Mouse (Mus musculus) heart, postnatal 4 days (tissue): Measurements from ENCODE around the gene Spata17. TPM values are rescaled to one million over a fixed set of nuclear protein-coding genes. Genes with fewer than 3 reads are reported as not detected.
A peak's percentile ranks its signal among the peaks of the same experiment; 100 is the strongest.

Source experiments
- DNase-seq: peaks from one replicate; pipeline ENCODE4 v3.0.0; 2021
- total RNA-seq, 2 experiments: library from RNA; stranded (reverse); gene quantifications; 2 replicates each; pipeline ENCODE4 v1.2.3; 2021

Spata17 gene
- total RNA-seq, 2 experiments from 2014 or later: 0.27 to 0.43 TPM

DNA sequence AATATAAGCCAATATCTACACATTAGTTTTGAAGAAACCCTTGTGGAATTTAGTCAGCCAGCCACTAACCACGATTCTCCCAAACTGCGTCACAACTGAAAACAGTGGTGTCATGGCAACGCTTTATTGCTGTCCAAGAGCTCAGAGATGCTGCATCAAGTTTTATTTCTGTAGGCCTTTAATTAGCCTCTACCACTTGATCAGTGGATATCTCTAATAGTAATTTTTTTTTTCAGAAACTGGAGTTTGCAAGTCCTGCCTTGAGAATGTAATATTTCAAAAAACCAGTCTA, 138.3 kb downstream of the Spata17 start:
- no peak for DNase-seq

- no peak for DNase-seq
These were observed 138.8 kb downstream of the Spata17 start for GRCm38 (mm10) chr1:187076198-187077042.

DNA sequence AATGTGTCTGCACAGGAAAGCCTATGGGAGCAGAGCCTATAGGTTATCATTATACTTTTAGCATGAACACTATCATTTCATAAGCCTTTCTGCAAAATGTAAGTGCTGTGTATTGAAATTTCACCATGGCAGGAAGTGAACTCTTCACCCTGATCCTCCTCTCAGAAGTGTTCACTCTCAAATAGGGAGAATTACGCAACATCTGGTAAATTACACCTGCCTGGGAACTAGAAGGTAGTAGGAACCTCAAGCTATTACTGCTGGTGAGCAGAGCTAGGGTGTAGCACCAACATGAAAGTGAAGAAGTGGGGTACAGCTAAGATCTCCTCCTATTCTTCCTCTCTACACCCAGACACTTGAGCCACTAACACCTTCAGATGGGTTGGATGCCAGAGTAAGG, 155.4 kb downstream of the Spata17 start:
- no peak for DNase-seq

GRCm38 (mm10) chr1:187054333-187054732, 160.9 kb downstream of the Spata17 start:
- DNase-seq: no peak

DNA sequence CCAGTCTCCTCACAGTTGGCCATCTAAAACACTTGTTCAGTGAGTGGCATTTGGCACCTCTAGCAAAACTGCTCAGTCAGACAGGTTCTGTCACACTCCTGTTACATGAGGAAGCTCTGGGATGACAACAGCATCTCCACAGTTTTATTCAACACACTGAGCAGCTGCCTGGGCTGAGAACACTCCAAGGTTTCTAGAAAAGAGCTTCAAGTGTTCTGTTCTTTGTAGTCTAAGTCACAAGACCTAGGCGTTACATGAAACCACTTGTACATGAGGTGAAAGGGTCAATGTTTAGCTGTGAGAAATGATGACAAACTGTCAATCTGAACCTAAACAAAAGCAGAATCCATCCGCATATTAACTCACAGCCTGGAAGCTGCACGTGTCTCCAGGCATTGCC, 161.4 kb downstream of the Spata17 start:
- DNase-seq: no peak

DNA sequence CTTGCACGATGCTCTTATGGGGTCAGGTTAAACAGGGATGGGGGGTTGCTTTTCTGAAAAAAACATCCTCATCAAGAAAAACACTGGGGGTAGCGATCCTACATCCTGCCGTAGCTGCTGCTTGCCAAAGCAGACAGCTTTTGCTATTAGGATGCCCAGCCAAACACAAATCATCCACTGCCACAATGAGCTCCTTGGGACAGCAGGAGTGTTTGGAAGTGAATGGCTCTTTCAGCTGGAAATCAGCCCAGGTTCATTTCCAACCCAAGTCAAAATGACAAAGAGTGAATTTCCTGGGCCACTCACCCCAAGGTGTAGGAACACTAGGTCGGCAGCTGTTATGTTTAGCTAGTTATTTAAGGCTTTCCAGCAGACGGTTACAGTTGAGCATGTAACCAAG, 162.7 kb downstream of the Spata17 start:
- DNase-seq: no peak

- no peak for DNase-seq
These were observed 164.0 kb downstream of the Spata17 start for GRCm38 (mm10) chr1:187051296-187051695.

GRCm38 (mm10) chr1:187048681-187049288, 166.5 kb downstream of the Spata17 start:
- DNase-seq: no peak

DNA sequence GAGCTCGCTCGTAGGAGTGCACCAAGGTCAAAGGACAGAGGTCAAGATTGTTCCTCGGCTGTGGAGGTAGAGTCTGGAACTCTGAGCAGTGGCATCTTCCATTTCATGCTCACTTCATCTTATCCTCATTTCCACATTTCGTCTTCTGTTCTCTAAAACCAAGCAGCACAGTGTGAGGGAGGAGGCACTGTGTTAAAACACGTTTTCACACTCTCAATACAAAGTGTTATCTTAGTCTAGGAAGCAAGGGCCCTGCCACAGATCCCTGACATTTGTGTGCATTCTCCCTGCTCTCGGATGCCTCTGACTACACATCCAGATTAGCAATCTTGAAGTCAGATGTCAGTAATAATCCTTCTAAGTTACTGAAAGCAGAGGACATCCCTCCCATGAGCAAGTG, 170.5 kb downstream of the Spata17 start:
- DNase-seq: no peak

GRCm38 (mm10) chr1:187039801-187040200, 175.5 kb downstream of the Spata17 start:
- DNase-seq: no peak

GRCm38 (mm10) chr1:187035785-187036184, 179.5 kb downstream of the Spata17 start:
- DNase-seq: no peak

GRCm38 (mm10) chr1:187031796-187032195, 183.5 kb downstream of the Spata17 start:
- DNase-seq: peak; percentile 41

DNA sequence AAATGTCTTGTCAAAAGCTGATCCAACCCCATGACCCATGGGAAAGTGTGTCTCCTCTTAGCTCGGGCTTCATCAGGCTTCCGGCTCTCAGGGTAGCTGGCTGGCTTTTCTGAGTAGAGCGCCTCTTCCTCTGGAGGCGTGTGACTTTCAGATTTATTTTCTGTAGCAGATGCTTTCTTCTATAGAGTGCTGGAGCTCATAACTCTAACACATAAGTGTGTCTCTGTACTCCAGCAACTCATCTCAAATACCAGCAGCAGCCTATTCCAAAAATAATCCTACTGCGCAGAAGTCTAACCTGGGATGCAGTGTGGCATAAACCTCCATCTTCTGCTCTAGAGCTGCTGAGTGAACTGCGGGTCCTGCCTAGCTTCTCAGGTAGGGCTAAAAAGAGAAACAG, 186.4 kb downstream of the Spata17 start:
- no peak for DNase-seq

GRCm38 (mm10) chr1:187020011-187020410, 195.3 kb downstream of the Spata17 start:
- peak; percentile 10 for DNase-seq

GRCm38 (mm10) chr1:187016116-187016515, 199.1 kb downstream of the Spata17 start:
- no peak for DNase-seq

DNA sequence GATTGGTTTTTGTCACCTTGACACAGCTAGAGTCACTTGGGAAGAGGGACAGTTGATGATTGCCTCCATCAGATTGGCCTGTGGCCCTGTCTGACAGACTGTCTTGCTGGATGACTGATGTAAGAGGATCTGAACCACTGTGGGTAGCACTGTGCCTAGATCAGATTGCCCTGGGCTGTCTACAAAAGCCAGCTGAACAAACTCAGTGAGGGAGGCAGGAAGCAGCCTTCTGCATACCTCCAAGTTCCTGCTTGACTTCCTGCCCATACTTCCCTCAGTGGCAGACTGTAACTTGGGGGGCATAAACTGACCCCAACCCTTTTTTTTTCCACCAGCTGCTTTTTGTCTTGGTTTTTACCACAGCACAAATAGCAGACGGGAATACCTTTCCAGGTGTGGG, 199.6 kb downstream of the Spata17 start:
- DNase-seq: no peak

GRCm38 (mm10) chr1:187014141-187014540, 201.1 kb downstream of the Spata17 start:
- DNase-seq: no peak

- no peak for DNase-seq
These were observed 203.7 kb downstream of the Spata17 start for GRCm38 (mm10) chr1:187011601-187012000.

DNA sequence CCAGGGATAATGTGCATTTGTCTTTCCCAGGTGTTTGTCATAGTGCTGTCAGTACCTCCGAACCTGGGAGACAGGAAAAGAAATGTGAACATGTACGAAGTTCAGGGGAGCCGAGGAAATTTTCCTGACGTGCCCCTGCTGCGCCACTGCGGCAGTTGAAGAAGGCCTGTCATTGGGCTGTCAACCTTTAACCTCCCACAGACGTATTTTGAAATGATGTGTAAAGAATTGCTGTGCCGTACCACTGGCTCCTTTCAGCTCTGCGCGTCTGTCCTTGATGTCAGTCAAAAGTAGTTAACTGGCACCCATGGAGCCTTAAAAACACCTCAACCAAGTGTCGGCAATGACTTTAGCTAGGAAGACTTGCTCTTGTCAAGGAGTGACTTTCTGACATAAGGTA, 205.2 kb downstream of the Spata17 start:
- DNase-seq: no peak

DNA sequence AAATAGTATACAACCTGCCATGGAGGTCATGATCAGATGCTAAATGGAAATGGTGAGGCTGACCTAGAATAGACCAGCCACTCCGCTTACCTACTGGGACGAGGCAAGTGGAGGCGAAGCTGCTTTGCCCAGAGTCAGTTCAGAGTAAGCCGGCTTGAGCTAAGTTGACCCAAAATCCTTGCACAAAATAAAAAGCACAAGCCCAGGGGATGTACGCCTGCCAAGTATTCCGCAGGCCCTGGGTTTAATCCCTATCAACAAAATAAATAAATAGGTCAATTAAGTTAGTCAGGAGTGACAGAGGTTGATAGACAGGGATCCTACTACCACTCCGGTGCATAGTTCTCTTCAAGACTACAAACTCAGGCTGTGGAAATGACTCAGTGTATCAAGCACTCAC, 207.0 kb downstream of the Spata17 start:
- DNase-seq: no peak

DNA sequence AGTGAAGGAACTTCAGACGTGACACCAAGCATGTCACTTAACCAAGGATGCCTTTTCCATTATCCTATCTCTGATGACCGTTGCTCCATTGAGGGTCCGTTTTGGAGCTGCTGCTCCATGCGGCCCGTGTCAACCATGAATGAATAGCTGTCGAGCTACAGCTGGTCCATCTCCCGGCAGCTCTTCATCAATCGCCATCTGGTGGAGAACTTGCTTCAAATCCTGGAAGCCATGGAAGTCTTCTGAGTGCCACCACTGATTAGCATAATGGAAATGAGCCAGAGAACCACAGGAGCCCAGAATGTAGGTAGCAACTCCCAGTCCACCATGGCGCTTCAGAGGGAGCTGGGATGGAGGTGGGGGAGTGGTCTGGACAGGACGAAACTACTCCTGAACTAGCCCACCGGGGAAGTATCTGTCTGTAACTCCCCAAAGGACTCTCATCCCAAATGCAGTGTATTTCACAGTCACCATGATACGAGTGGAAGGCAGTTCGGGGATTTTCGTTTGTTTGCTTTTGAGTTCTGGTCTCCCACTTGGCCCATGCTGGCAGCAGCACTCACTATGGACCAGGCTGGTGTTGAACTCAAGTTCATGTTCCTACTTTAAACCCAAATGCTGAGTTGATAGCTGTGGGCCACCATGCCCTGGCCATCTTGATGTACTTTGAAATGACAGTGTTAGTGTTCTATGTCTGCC, 208.9 kb downstream of the Spata17 start:
- DNase-seq: no peak

GRCm38 (mm10) chr1:187004306-187004705, 211.0 kb downstream of the Spata17 start:
- no peak for DNase-seq

- no peak for DNase-seq
These were observed 211.8 kb downstream of the Spata17 start for GRCm38 (mm10) chr1:187003441-187003861.
